8 mouse cellular contexts compared by ENCODE assay signal in the genomic region with DNA sequence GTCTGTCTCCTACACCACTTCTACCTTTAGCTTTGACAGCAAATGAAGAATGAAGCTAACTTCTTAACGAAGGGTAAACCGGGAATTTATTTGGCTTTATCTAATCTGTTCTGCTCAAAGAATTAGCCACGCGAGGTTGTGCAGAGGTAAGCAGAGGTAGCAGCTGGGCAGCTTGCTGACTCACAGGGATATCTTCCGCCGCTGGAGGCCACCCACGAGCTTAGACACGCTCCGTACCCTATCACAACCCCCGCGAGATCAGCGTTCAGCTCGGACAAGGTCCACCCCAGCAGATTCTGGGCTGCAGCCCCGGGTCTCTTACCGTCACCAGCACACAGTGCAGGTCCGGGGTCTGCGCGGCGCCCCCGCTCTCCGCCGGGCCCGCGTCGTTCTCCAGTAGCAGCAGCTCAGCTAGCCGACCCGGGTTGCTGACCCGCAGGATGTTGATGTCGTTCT. TPM values are rescaled to one million over a fixed set of nuclear protein-coding genes. Genes with fewer than 3 reads are reported as not detected.
DNase-seq lines count a peak whose midpoint lies in the region; ATAC-seq and TF ChIP-seq lines count a peak whose summit lies in the region.

No protein-coding gene starts in this region.

- H3K9me3 ChIP-seq in heart, embryonic 13.5 days = no peaks in the 10 kb centered on the region
- no peaks in the 10 kb centered on the region for H3K9me3 ChIP-seq in kidney, postnatal 0 days (replicated peaks; ENCODE audit: low read length)
- H3K9me3 ChIP-seq in liver, embryonic 11.5 days (ENCODE audit: control insufficient read depth, low read length) = no peaks in the 10 kb centered on the region

- H3ac ChIP-seq in myocyte (ENCODE audit: control insufficient read depth, insufficient read length) = peak overlapping the region; percentile 57

- no peaks in the 10 kb centered on the region; the same call in 1 of the 2 replicates for H3K4me1 ChIP-seq in brown adipose tissue, adult 24 weeks (ENCODE audit: control insufficient read depth, insufficient read depth, insufficient read length, low read length)
- peaks cover 14% of the 10 kb centered on the region for H3K4me1 ChIP-seq in heart, embryonic 13.5 days
- no peaks in the 10 kb centered on the region for H3K4me1 ChIP-seq in kidney, postnatal 0 days (replicated peaks; ENCODE audit: insufficient read depth, low read length)
- H3K4me1 ChIP-seq in liver, embryonic 11.5 days (replicated peaks; ENCODE audit: control insufficient read depth, insufficient read depth, low read length) = peaks cover 15% of the 10 kb centered on the region

- peak overlapping the region; percentile 92 for H3K9ac ChIP-seq in heart, embryonic 13.5 days
- H3K9ac ChIP-seq in kidney, postnatal 0 days (ENCODE audit: low read depth, low read length) = peak overlapping the region; percentile 80
- H3K9ac ChIP-seq in liver, embryonic 11.5 days (ENCODE audit: low read depth, low read length) = peak overlapping the region; percentile 95

- no peaks in the 10 kb centered on the region for H3K27me3 ChIP-seq in heart, embryonic 13.5 days (replicated peaks)
- H3K27me3 ChIP-seq in kidney, postnatal 0 days (ENCODE audit: insufficient read depth, low read length) = no peaks in the 10 kb centered on the region
- no peaks in the 10 kb centered on the region for H3K27me3 ChIP-seq in liver, embryonic 11.5 days (replicated peaks; ENCODE audit: control insufficient read depth, insufficient read depth, low read length)
- no peaks in the 10 kb centered on the region for H3K27me3 ChIP-seq in myocyte (ENCODE audit: control insufficient read depth, insufficient read depth, insufficient read length)

- TF ChIP-seq POLR2A in myocyte (IDR thresholded peaks at IDR 0.05; ENCODE audit: insufficient read length, low read depth) = peak; percentile 20

- peak; percentile 76 for TF ChIP-seq CTCF in kidney, postnatal 0 days (IDR thresholded peaks at IDR 0.05; ENCODE audit: low read depth)

- H3K4me3 ChIP-seq in brown adipose tissue, adult 24 weeks (ENCODE audit: insufficient read depth, low read depth, low read length) = peak overlapping the region; percentile 88
- H3K4me3 ChIP-seq in heart, embryonic 13.5 days = peak overlapping the region; percentile 87
- peak overlapping the region; percentile 64 for H3K4me3 ChIP-seq in kidney, postnatal 0 days (replicated peaks; ENCODE audit: low read depth, low read length)
- peak overlapping the region; percentile 95 for H3K4me3 ChIP-seq in liver, embryonic 11.5 days (ENCODE audit: low read depth, low read length)
- peak overlapping the region; percentile 98 for H3K4me3 ChIP-seq in myocyte

- peak overlapping the region; percentile 96 for H3K4me2 ChIP-seq in heart, embryonic 13.5 days
- H3K4me2 ChIP-seq in kidney, postnatal 0 days (ENCODE audit: low read length) = peak overlapping the region; percentile 68
- H3K4me2 ChIP-seq in liver, embryonic 11.5 days = peak overlapping the region; percentile 73
- peak overlapping the region; percentile 96 for H3K4me2 ChIP-seq in myocyte (ENCODE audit: low read depth)

- peaks cover 23% of the 10 kb centered on the region for H3K79me2 ChIP-seq in myocyte (ENCODE audit: control insufficient read depth, insufficient read depth)

- H3K27ac ChIP-seq in brown adipose tissue, adult 24 weeks (replicated peaks; ENCODE audit: low read depth, low read length) = no peak overlapping the region; the same call in 1 of the 2 replicates
- peak overlapping the region; percentile 91 for H3K27ac ChIP-seq in heart, embryonic 13.5 days (replicated peaks)
- H3K27ac ChIP-seq in kidney, postnatal 0 days = peak overlapping the region; percentile 95
- peak overlapping the region; percentile 99 for H3K27ac ChIP-seq in liver, embryonic 11.5 days (ENCODE audit: low read depth, low read length)

- DNase-seq in kidney, postnatal 0 days (ENCODE audit: low spot score) = peak; percentile 96
- peak; percentile 82 for DNase-seq in liver, embryonic 11.5 days (ENCODE audit: low spot score)
- peak; percentile 86 to 93 for DNase-seq in spleen, postnatal 4 days (ENCODE audit: low spot score in 2 of 2)

- ATAC-seq in CD4-positive, CD25-positive, alpha-beta regulatory T cell, adult 4 months = peak; percentile 43
- ATAC-seq in erythroid progenitor cell, adult 5-6 weeks (replicated peaks; ENCODE audit: low FRiP score, poor library complexity, severe bottlenecking) = peak; percentile 76
- peak; percentile 73 for ATAC-seq in heart, embryonic 13.5 days (ENCODE audit: extremely low read depth, insufficient number of reproducible peaks, low FRiP score, low TSS enrichment)
- ATAC-seq in kidney, postnatal 0 days (replicated peaks; ENCODE audit: low FRiP score, low read depth) = peak; percentile 77
- peak; percentile 72 for ATAC-seq in liver, embryonic 11.5 days (replicated peaks; ENCODE audit: low FRiP score)

- WGBS in heart, embryonic 13.5 days = under 1% methylated on average over 29 of the region's 29 CpGs
- under 1% methylated on average over 29 of the region's 29 CpGs for WGBS in kidney, postnatal 0 days
- WGBS in liver, embryonic 11.5 days = under 1% methylated on average over 29 of the region's 29 CpGs

- no peaks in the 10 kb centered on the region for H3K36me3 ChIP-seq in heart, embryonic 13.5 days
- H3K36me3 ChIP-seq in kidney, postnatal 0 days (ENCODE audit: insufficient read depth, low read length) = no peaks in the 10 kb centered on the region
- no peaks in the 10 kb centered on the region for H3K36me3 ChIP-seq in liver, embryonic 11.5 days (ENCODE audit: control insufficient read depth, insufficient read depth, low read length)
- H3K36me3 ChIP-seq in myocyte (ENCODE audit: control insufficient read depth, insufficient read depth) = peaks cover 22% of the 10 kb centered on the region

TF ChIP-seq in myocyte, 11 proteins besides CTCF, POLR2A, EP300 and RAD21:
- TF ChIP-seq MYOD1 (IDR thresholded peaks at IDR 0.05; ENCODE audit: control insufficient read depth in 1 of 3, insufficient read length in 2 of 3, low read depth in 2 of 3) = peak in 2 of 3 experiments; percentile 35 to 70
- TF ChIP-seq TCF3 (IDR thresholded peaks at IDR 0.05; ENCODE audit: insufficient read length, low read depth) = no peak
- TF ChIP-seq MYOG (IDR thresholded peaks at IDR 0.05; ENCODE audit: control insufficient read depth in 1 of 3, insufficient read depth in 1 of 3, insufficient read length in 2 of 3, low read depth in 2 of 3) = peak in 2 of 3 experiments; percentile 17 to 40
- no peak for TF ChIP-seq E2F4 (IDR thresholded peaks at IDR 0.05; ENCODE audit: insufficient read depth)
- no peak for TF ChIP-seq CEBPB (IDR thresholded peaks at IDR 0.05; ENCODE audit: insufficient read depth, poor library complexity, severe bottlenecking)
- no peak for TF ChIP-seq REST (IDR thresholded peaks at IDR 0.05; ENCODE audit: insufficient read depth, insufficient read length)
- TF ChIP-seq TCF12 (IDR thresholded peaks at IDR 0.05; ENCODE audit: insufficient read depth, poor library complexity, severe bottlenecking) = no peak
- peak; percentile 42 for TF ChIP-seq POLR2AphosphoS2 (IDR thresholded peaks at IDR 0.05; ENCODE audit: insufficient read length, low read depth)
- no peak for TF ChIP-seq MAX (IDR thresholded peaks at IDR 0.05; ENCODE audit: low read depth)
TF ChIP-seq in myocyte: peak in this region for 3.

RNA-seq across cellular contexts. Expression of gene Gadd45a, which starts 0.9 kb away (rescaled TPM):
- 1 to 10 TPM; 5.0 to 9.6 TPM for polyA plus RNA-seq in CD4-positive, CD25-positive, alpha-beta regulatory T cell, adult 4 months (2017; shearing (Covaris generic))
- polyA plus RNA-seq in brown adipose tissue, adult 24 weeks (2012; ENCODE audit: insufficient read depth, insufficient read length, missing spikeins) = 6.2 and 6.3 TPM in 2 replicates
- total RNA-seq in erythroid progenitor cell, adult 5-6 weeks (2015; ENCODE audit: low replicate concordance) = 113 and 203 TPM in 2 replicates
- 152 and 192 TPM in 2 replicates for total RNA-seq in erythroid progenitor cell, adult 5-6 weeks (2017; ENCODE audit: low replicate concordance)
- polyA plus RNA-seq in heart, embryonic 13.5 days (2015; fragmentation: Nextera tagmentation; extraction: Ambion mirVana) = 9.4 and 11.0 TPM in 2 replicates
- polyA plus RNA-seq in kidney, postnatal 0 days (2015; fragmentation: Nextera tagmentation; extraction: Ambion mirVana) = 66.5 and 70.7 TPM in 2 replicates
- 27.9 and 31.1 TPM in 2 replicates for polyA plus RNA-seq in liver, embryonic 11.5 days (2014; fragmentation: Nextera tagmentation; extraction: Ambion mirVana)
- polyA plus RNA-seq in myocyte (2012; fragmentation: generic; extraction: Trizol) = 381 TPM
